Mouse (Mus musculus): ENCODE data around the gene Ccdc141.

DNA sequence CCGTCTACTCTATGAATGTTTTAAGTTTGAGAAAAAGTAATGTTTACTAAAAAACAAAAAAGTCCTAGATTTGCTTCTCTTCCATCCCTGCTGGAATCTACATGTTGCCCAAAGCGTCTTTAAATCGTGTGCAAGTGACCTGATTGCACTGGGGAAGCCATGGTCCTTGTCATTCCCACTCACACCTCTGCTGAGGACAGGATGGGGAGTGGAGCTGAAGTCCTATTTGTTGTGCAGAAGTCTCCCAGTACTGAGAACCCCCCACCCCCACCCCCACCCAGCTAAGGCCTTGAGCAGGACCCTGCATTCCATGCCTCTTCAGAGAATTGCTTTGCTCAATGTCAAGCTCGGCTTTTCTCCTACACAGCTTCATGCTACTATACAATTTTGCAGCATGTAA, 1.2 kb downstream of the Ccdc141 start:
- TF ChIP-seq CTCF (IDR thresholded peaks at IDR 0.05; ENCODE audit: low read depth) (no peak), EP300 (IDR thresholded peaks at IDR 0.05; ENCODE audit: low read depth) (no peak)
